Mouse (Mus musculus) limb, embryonic 11.5 days (tissue): ENCODE measurements around the gene Rnf10. TPM values are rescaled to one million over a fixed set of nuclear protein-coding genes. Genes with fewer than 3 reads are reported as not detected.

ENCODE experiments used
- ATAC-seq: fragments of 200-750 bp; cut with Nextera tagmentation; 2 replicates; pipeline ENCODE4 v1.8.0; 2017; ENCODE audit warnings: low read depth; ENCODE audit not compliant: insufficient number of reproducible peaks, low FRiP score, low TSS enrichment
- DNase-seq: peaks from one replicate; pipeline ENCODE4 v3.0.0-alpha.2; 2015; ENCODE audit warnings: low spot score
- H3K27ac ChIP-seq: fragments of 300-500 bp; sonication (generic); replicated peaks from 2 replicates; pipeline ENCODE4 v1.5.1; 2014; ENCODE audit warnings: low read depth, mild to moderate bottlenecking, low read length
- H3K27me3 ChIP-seq: fragments of 300-500 bp; sonication (generic); 2 replicates; pipeline ENCODE4 v1.6.1; 2014; ENCODE audit warnings: mild to moderate bottlenecking, low read length, mixed read lengths; ENCODE audit not compliant: control insufficient read depth, insufficient read depth
- H3K36me3 ChIP-seq: fragments of 300-500 bp; sonication (generic); 2 replicates; pipeline ENCODE4 v1.6.1; 2014; ENCODE audit warnings: mild to moderate bottlenecking, low read length, moderate library complexity, mixed read lengths; ENCODE audit not compliant: control insufficient read depth, insufficient read depth
- H3K4me1 ChIP-seq: fragments of 300-500 bp; sonication (generic); 2 replicates; pipeline ENCODE4 v1.6.1; 2014; ENCODE audit warnings: low read length, mixed read lengths; ENCODE audit not compliant: control insufficient read depth, insufficient read depth
- H3K4me2 ChIP-seq: fragments of 300-500 bp; sonication (generic); 2 replicates; pipeline ENCODE4 v1.6.1; 2014; ENCODE audit warnings: low read depth, mild to moderate bottlenecking, moderate library complexity; ENCODE audit not compliant: severe bottlenecking
- H3K4me3 ChIP-seq: fragments of 300-500 bp; sonication (generic); 2 replicates; pipeline ENCODE4 v1.5.1; 2014; ENCODE audit warnings: low read depth, low read length
- H3K9ac ChIP-seq: fragments of 300-500 bp; sonication (generic); 2 replicates; pipeline ENCODE4 v1.6.1; 2014; ENCODE audit warnings: mild to moderate bottlenecking, low read length
- H3K9me3 ChIP-seq: fragments of 300-500 bp; sonication (generic); 2 replicates; pipeline ENCODE4 v1.6.1; 2016; ENCODE audit warnings: low read length; ENCODE audit not compliant: control insufficient read depth
- WGBS: fragments of 180-500 bp; shearing (Covaris S2); extraction: QIAGEN DNeasy Blood & Tissue Kit; methylation state at CpG from one replicate; pipeline ENCODE4 v1.1.7; 2014; 5-methylcytosine and 5-hydroxymethylcytosine counted together
- polyA plus RNA-seq: library from polyadenylated mRNA; unstranded; fragments of >200 nt; fragmentation: Nextera tagmentation; extraction: Ambion mirVana; gene quantifications from 2 replicates; pipeline ENCODE4 v1.2.1, GENCODE M21; 2014

Rnf10 gene
- polyA plus RNA-seq, 1 experiment from 2014 or later = 77.5 TPM

DNA sequence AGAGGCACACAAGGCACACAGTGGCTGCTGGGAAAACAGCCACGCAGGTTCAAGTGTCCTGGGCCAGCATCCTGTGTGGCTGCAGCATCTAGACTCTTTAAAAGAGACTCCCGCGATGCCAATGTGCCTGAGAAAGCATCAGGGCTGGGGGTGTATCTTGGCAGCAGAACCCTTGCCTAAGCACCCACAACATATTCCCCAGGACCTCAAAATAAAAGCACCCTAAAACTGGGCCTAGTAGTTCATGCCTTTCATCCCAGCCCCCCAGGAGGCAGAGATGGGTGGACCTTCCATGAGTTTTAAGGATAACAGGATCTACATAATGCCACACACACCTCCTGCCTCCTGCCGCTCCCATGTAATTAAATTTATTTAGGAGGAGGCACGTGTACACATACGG lies 38.2 kb downstream of the Rnf10 start:
- 33% methylated on average over 6 of the region's 6 CpGs for WGBS
- Histone ChIP-seq H3K27me3 (0 out of 2 replicates have a peak, but pooled peaks cover 3% of the 10 kb centered on the region), H3K4me1 (peaks cover 10% of the 10 kb centered on the region), H3K36me3 (no peaks in the 10 kb centered on the region), H3K9me3 (no peaks in the 10 kb centered on the region), H3K4me3 (no peak overlapping the region), H3K9ac (no peak overlapping the region), H3K4me2 (no peak overlapping the region), H3K27ac (no peak overlapping the region)
- DNase-seq (no peak), ATAC-seq (no peak)

DNA sequence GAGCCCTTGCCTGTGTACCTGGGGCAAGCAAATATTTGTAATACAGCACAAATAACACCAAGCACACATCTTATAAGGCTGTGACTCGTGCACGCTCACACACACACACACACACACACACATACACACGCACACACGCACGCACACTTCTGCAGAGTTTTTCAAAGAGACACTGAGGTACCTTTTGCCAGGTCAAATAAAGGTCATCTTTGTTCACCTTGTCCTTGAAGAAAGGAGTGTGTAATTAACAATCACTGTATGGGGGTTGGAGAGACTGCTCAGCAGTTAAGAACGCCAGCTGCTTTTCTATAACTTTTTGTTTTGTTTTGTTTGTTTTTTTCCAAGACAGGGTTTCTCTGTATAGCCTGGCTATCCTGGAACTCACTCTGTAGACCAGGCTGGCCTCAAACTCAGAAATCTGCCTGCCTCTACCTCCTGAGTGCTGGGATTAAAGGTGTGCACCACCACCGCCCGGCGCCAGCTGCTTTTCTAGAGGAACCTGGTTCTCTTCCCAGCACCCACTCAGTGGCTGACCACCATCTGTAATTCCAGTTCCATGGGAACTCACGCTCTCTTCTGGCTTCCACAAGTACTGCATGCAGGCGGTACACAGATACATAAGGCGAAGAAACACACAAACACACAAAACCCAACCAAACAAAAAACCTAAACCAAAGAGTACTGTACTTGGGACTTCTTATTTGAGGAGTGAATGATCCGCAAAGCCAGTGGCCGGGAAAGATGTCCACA lies 39.5 kb downstream of the Rnf10 start:
- DNase-seq (no peak), ATAC-seq (no peak)
- Histone ChIP-seq H3K4me1 (peaks cover 5% of the 10 kb centered on the region; the same call in 1 of the 2 replicates), H3K27me3 (0 out of 2 replicates have a peak, but pooled peaks cover 3% of the 10 kb centered on the region), H3K4me3 (no peak overlapping the region), H3K36me3 (no peaks in the 10 kb centered on the region), H3K27ac (no peak overlapping the region), H3K9me3 (no peaks in the 10 kb centered on the region), H3K4me2 (no peak overlapping the region), H3K9ac (no peak overlapping the region)
- 92% methylated on average over 14 of the region's 14 CpGs for WGBS

DNA sequence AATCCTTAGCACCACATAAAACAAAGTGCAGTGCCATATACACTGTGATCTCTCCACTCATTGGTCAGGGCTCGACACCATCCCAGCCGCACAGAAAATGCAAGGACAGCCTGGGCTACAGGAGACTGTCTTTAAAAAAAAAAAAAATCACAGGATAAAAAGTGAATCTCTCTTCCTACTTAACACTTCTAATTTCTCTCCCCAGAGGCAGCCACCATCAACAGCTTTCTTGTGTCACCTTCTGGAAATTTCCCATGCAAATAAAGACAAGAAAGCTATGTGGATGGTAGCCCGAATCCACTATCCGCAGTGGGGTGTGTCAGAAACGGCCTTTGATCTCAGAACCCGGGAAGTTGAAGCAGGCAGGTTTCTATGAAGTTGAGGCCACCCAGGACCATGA lies 40.2 kb downstream of the Rnf10 start:
- no peak overlapping the region for H3K9ac ChIP-seq
- H3K27ac ChIP-seq = no peak overlapping the region
- 0 out of 2 replicates have a peak overlapping the region, but pooled peaks have one; percentile 15 for H3K4me2 ChIP-seq
- H3K4me1 ChIP-seq = peaks cover 5% of the 10 kb centered on the region; the same call in 1 of the 2 replicates
- H3K9me3 ChIP-seq = no peaks in the 10 kb centered on the region
- WGBS = 38% methylated on average over 6 of the region's 6 CpGs
- 0 out of 2 replicates have a peak, but pooled peaks cover 3% of the 10 kb centered on the region for H3K27me3 ChIP-seq
- H3K36me3 ChIP-seq = no peaks in the 10 kb centered on the region
- no peak overlapping the region for H3K4me3 ChIP-seq
- DNase-seq (no peak), ATAC-seq (no peak)

DNA sequence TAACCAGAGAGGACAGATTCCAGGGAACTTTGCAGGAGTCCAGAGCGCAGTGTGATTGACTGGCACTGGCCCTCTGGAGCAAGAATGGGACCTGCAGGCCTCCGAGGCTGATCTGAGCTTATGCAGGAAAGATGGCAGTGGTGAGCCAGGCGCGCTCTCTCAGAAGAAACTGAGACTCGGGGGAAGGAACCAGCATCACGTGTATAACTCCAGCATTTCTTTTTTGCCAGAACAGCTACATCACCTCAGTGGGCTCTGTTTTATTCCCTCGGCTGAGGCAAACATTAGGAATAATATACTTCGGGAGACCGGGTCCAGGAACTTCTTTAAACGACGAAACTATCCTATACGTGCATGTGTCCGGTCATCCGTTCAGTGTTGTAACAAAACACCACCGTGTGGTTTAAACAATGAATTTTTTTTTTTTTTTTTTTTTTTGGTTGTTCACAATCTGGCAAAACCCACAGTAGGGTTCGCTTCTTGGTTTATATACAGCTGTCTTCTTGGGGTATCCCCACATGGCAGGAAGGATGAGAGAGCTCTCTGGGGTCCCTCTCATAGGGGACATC lies 41.1 kb downstream of the Rnf10 start:
- Histone ChIP-seq H3K9me3 (no peaks in the 10 kb centered on the region), H3K36me3 (no peaks in the 10 kb centered on the region), H3K9ac (no peak overlapping the region), H3K27ac (no peak overlapping the region), H3K4me1 (peaks cover 5% of the 10 kb centered on the region; the same call in 1 of the 2 replicates), H3K4me3 (no peak overlapping the region), H3K27me3 (0 out of 2 replicates have a peak, but pooled peaks cover 3% of the 10 kb centered on the region), H3K4me2 (no peak overlapping the region)
- WGBS = 49% methylated on average over 16 of the region's 16 CpGs
- ATAC-seq = no peak
- DNase-seq = no peak

DNA sequence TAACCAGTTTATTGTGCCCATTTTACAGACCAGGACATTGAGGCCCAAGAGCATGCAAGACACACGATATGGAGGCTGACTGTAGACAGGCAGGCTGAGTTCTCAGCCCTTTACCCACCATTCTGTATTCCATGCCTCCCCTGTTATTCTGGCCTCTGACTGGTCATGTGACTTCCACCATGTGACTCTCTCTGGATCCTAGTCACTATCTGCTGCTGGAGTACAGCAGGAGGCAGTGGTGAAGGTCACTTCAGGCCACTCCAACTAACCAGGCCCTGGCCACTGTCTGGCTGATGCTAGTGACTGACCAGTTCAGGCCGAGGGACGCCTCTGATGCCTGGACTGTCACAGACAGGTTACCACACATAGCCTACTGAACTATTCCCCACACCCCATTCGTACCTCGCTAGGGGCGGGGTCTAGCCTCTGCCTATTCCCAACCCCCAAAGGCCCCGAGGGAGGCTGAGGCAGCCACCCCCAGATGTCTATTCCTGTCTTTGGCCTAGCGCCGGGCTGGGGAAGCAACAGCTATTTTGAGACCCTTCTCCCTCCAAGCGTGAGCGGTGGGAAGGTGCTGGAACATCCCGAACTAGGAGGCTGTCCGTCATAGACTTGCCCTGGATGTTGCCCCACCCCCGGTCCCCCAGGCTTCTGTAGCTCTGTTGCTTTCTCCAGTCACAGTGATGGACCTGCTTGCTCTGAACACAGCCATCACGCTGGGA lies 41.7 kb downstream of the Rnf10 start:
- Histone ChIP-seq H3K4me3 (no peak overlapping the region), H3K4me2 (no peak overlapping the region), H3K9me3 (no peaks in the 10 kb centered on the region), H3K36me3 (no peaks in the 10 kb centered on the region), H3K27ac (0 out of 2 replicates have a peak overlapping the region, but pooled peaks have one; percentile 14), H3K9ac (no peak overlapping the region), H3K4me1 (peaks cover 5% of the 10 kb centered on the region; the same call in 1 of the 2 replicates), H3K27me3 (0 out of 2 replicates have a peak, but pooled peaks cover 3% of the 10 kb centered on the region)
- ATAC-seq = no peak
- WGBS = 61% methylated on average over 15 of the region's 15 CpGs
- no peak for DNase-seq

DNA sequence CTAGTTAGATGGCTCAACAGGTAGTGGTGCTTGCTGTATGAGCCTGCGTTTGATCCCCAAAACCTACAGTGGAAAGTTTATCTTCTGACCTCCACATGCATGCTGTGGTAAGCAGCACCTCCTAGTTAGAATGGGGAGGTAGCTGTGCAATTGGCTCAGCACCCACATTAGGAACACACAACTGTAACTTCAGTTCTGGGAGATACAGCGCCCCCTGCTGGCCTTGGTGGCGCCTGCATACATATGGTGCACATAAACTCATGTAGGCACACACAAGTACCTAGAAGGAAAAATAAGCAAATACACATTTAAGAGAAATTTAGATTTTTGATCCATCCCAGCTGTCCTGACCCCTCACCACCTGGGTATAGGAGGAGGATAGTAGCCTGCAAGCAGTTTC lies 50.2 kb downstream of the Rnf10 start:
- ATAC-seq (no peak), DNase-seq (no peak)
- no peak overlapping the region for H3K4me3 ChIP-seq
- 65% methylated on average over 3 of the region's 3 CpGs for WGBS
- no peaks in the 10 kb centered on the region for H3K9me3 ChIP-seq
- H3K36me3 ChIP-seq = no peaks in the 10 kb centered on the region
- H3K4me2 ChIP-seq = no peak overlapping the region
- H3K27me3 ChIP-seq = no peaks in the 10 kb centered on the region
- H3K4me1 ChIP-seq = peaks cover 13% of the 10 kb centered on the region
- no peak overlapping the region for H3K9ac ChIP-seq
- no peak overlapping the region for H3K27ac ChIP-seq

DNA sequence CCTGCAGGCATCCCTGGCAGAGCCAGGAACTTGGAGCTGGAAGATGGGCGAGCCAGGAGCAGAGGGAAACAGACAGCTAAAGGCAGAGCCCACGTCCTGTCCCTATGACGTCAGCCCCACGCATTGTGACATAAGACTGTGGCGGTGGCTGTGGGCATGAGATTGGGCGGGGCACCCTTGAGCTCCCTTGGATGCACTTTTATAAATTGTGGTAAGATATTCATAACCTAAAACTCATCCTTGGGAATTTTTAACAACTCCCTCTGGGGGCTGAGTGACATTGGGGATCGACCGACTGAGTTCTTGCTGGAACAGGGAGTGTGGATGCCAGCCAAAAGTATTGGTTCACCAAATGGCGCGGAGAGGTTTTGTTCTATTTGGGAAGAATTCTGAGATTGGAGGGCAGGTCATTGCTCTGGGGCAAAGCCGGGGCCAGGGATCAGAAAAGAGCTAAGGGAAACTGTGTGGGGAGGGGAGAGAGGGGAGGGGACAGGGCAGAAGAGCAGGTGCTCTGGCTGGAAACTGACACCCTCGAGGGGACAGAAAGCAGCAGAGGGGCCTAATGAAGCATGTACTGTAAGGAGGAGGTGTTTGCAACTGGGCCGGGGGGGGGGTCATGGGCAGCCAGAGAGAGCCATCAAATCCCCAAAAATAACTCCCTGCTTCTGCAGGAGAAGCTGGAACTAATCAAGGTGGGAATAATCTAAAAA lies 51.6 kb downstream of the Rnf10 start:
- DNase-seq = no peak
- H3K27me3 ChIP-seq = no peaks in the 10 kb centered on the region
- H3K4me3 ChIP-seq = no peak overlapping the region
- no peak overlapping the region for H3K27ac ChIP-seq
- H3K4me2 ChIP-seq = no peak overlapping the region
- WGBS = 47% methylated on average over 13 of the region's 13 CpGs
- H3K4me1 ChIP-seq = peaks cover 13% of the 10 kb centered on the region
- no peak overlapping the region for H3K9ac ChIP-seq
- no peaks in the 10 kb centered on the region for H3K9me3 ChIP-seq
- no peaks in the 10 kb centered on the region for H3K36me3 ChIP-seq
- no peak for ATAC-seq

GRCm38 (mm10) chr5:115217998-115218397 lies 54.7 kb downstream of the Rnf10 start:
- no peaks in the 10 kb centered on the region for H3K36me3 ChIP-seq
- 94% methylated on average over 12 of the region's 12 CpGs for WGBS
- no peak overlapping the region for H3K9ac ChIP-seq
- H3K27ac ChIP-seq = no peak overlapping the region
- no peaks in the 10 kb centered on the region for H3K27me3 ChIP-seq
- DNase-seq (no peak), ATAC-seq (no peak)
- H3K9me3 ChIP-seq = no peaks in the 10 kb centered on the region
- H3K4me1 ChIP-seq = peaks cover 9% of the 10 kb centered on the region
- H3K4me3 ChIP-seq = no peak overlapping the region
- H3K4me2 ChIP-seq = no peak overlapping the region
